9 mouse cellular contexts compared by ENCODE assay signal in genomic region chr6:120199638-120200394, GRCm38 (mm10).
A peak's percentile ranks its signal among the peaks of the same experiment; 100 is the strongest.
DNase-seq lines count a peak whose midpoint lies in the region; ATAC-seq lines count a peak whose summit lies in the region.
"Had no signal": no experiment of that assay in that cellular context is flagged by ENCODE, and none has a peak within 500 bp of the region (broad histone marks: within the 10 kb centered on the region; RNA-seq: fewer than 3 reads in every experiment).

No protein-coding gene starts in this region.

- H3K4me3 ChIP-seq in hindbrain, embryonic 12.5 days: no peak overlapping the region
- H3K4me3 ChIP-seq: limb, embryonic 13.5 days had no signal

- ATAC-seq in CD4-positive, CD25-positive, alpha-beta regulatory T cell, adult 4 months: peak; percentile 31
- peak; percentile 26 for ATAC-seq in hindbrain, embryonic 12.5 days (ENCODE audit: low FRiP score)

- H3K4me2 ChIP-seq in hindbrain, embryonic 12.5 days (replicated peaks): no peak overlapping the region
- H3K4me2 ChIP-seq: limb, embryonic 13.5 days had no signal

- WGBS in hindbrain, embryonic 12.5 days: 24% methylated on average over 10 of the region's 10 CpGs

- intact Hi-C loops in left cerebral cortex, postnatal 36 days (cut with DNase I): loop anchor here (1.0 to 5.0 kb wide), 2 partner anchors 199 to 713 kb away; no protein-coding TSS in a partner anchor

- no peak overlapping the region for H3K9ac ChIP-seq in hindbrain, embryonic 12.5 days
- H3K9ac ChIP-seq: limb, embryonic 13.5 days had no signal

- DNase-seq in R1 (ENCODE audit: low read depth, low spot score): peak; percentile 93
- peak; percentile 33 for DNase-seq in neural tube, embryonic 10.5 days (ENCODE audit: extremely low spot score, low spot score)
- DNase-seq in cerebellum, postnatal 36 days: no peak
- no peak for DNase-seq in left cerebral cortex, postnatal 36 days (ENCODE audit: low spot score in 2 of 2)
- no peak for DNase-seq in cerebellum, adult 8-10 months
- no peak for DNase-seq in adrenal gland, adult 8-10 months

- H3K36me3 ChIP-seq in hindbrain, embryonic 12.5 days: no peaks in the 10 kb centered on the region
- H3K36me3 ChIP-seq: limb, embryonic 13.5 days had no signal

- peaks cover 10% of the 10 kb centered on the region for H3K27me3 ChIP-seq in hindbrain, embryonic 12.5 days

- H3K27ac ChIP-seq in hindbrain, embryonic 12.5 days: no peak overlapping the region
- H3K27ac ChIP-seq: limb, embryonic 13.5 days had no signal

- no peaks in the 10 kb centered on the region for H3K9me3 ChIP-seq in hindbrain, embryonic 12.5 days (replicated peaks)
- H3K9me3 ChIP-seq: limb, embryonic 13.5 days had no signal

- H3K4me1 ChIP-seq in hindbrain, embryonic 12.5 days: peaks cover 23% of the 10 kb centered on the region

Comparison
In these comparisons a context has a peak if more than half of its experiments do, and no peak if none do; other contexts are left out.
1. DNase-seq: peak in R1 (single experiment) and neural tube, embryonic 10.5 days (single experiment); none in cerebellum, postnatal 36 days (0 of 2), left cerebral cortex, postnatal 36 days (0 of 2), cerebellum, adult 8-10 months (single experiment) and adrenal gland, adult 8-10 months (single experiment).